Mouse (Mus musculus): Measurements from ENCODE around the gene F13b. TPM values are rescaled to one million over a fixed set of nuclear protein-coding genes. Genes with fewer than 3 reads are reported as not detected.

F13b gene
- polyA plus RNA-seq (2015; fragmentation: Nextera tagmentation; extraction: Ambion mirVana) = 0.11 TPM in 1 of 2 replicates, not detected in the other

GRCm38 (mm10) chr1:139501258-139501752, at the start of gene F13b:
F13b (plus strand) TSS chr1:139501702.

GRCm38 (mm10) chr1:139454340-139455225, 46.9 kb upstream of the F13b start, which contains the start of gene Aspm:
Aspm (plus strand) TSS chr1:139454772.

GRCm38 (mm10) chr1:139560024-139560423, 58.5 kb downstream of the F13b start, which contains the start of gene Cfhr1:
Cfhr1 (minus strand) TSS chr1:139560272.

Other genes starting within 250 kb of the F13b start
- gene Crb1, start 124.6 kb upstream of the F13b start, polyA plus RNA-seq (2015; fragmentation: Nextera tagmentation; extraction: Ambion mirVana) = not detected in 2 replicates
- 1.7 and 2.2 TPM in 2 replicates for gene Zbtb41, start 79.4 kb upstream of the F13b start, polyA plus RNA-seq (2015; fragmentation: Nextera tagmentation; extraction: Ambion mirVana)
- gene Aspm, start 46.9 kb upstream of the F13b start, polyA plus RNA-seq (2015; fragmentation: Nextera tagmentation; extraction: Ambion mirVana) = 13.4 and 13.9 TPM in 2 replicates
- gene Cfhr1, start 58.6 kb downstream of the F13b start, polyA plus RNA-seq (2015; fragmentation: Nextera tagmentation; extraction: Ambion mirVana) = 0.06 TPM in 1 of 2 replicates, not detected in the other

Measured in spleen, postnatal 0 days (tissue).